ENCODE assay signal across 20 mouse cellular contexts in the genomic region with DNA sequence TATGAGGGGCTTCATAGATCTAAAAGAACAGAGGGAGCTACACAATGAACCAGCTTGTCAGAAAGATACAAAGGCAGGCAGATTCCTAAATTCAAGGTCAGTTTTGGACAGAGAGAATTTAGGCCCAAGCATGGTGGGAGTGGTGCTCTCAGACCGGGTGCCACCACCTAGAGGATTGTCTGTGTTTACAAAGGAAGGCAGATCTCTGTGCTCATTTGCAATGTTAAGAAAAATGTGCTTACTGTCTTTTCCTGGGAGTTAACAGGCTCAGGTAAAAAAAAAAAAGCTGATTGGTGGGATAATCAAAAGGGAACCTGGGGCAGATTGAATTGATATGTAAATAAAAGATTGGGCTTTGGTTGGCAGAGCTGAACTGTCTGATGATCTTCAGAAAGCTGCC.
"Had no signal": no experiment of that assay in that cellular context is flagged by ENCODE, and none has a peak within 500 bp of the region (broad histone marks: within the 10 kb centered on the region; RNA-seq: fewer than 3 reads in every experiment).

No protein-coding gene starts in this region.

- H3K27me3 ChIP-seq: lung, embryonic 15.5 days; megakaryocyte, embryonic 14.5 days; midbrain, embryonic 15.5 days; neural tube, embryonic 13.5 days; neural tube, embryonic 15.5 days had no signal

- H3K36me3 ChIP-seq: lung, embryonic 15.5 days; midbrain, embryonic 13.5 days; midbrain, embryonic 15.5 days; neural tube, embryonic 13.5 days; neural tube, embryonic 15.5 days had no signal

- DNase-seq: liver, postnatal 0 days; lung, adult 2 months; lung, postnatal 14 days; lung, postnatal 36 days; retina, postnatal 1 day; right cerebral cortex, adult 18-20 months; right cerebral cortex, postnatal 25 days; right cerebral cortex, postnatal 4 days; spleen, adult 18-20 months; thymus, adult 18-20 months; thymus, postnatal 14 days; thymus, postnatal 36 days had no signal

- H3K9me3 ChIP-seq: lung, embryonic 15.5 days; midbrain, embryonic 13.5 days; midbrain, embryonic 15.5 days; neural tube, embryonic 13.5 days; neural tube, embryonic 15.5 days had no signal

- H3K27ac ChIP-seq: lung, embryonic 15.5 days; macrophage; midbrain, embryonic 13.5 days; midbrain, embryonic 15.5 days; neural tube, embryonic 13.5 days; neural tube, embryonic 15.5 days had no signal

- H3K9ac ChIP-seq: liver, postnatal 0 days; lung, embryonic 15.5 days; midbrain, embryonic 13.5 days; midbrain, embryonic 15.5 days; neural tube, embryonic 13.5 days; neural tube, embryonic 15.5 days had no signal

- H3K4me3 ChIP-seq: lung, embryonic 15.5 days; megakaryocyte, embryonic 14.5 days; midbrain, embryonic 13.5 days; midbrain, embryonic 15.5 days; myocyte; neural tube, embryonic 13.5 days; neural tube, embryonic 15.5 days had no signal

- H3K4me1 ChIP-seq: lung, embryonic 15.5 days; neural tube, embryonic 15.5 days had no signal
